Mouse (Mus musculus) frontal cortex, postnatal 25 days (tissue): ENCODE data around the gene Gm47841.

ENCODE experiments used
- DNase-seq, 2 experiments: peaks; one replicate each; pipeline ENCODE4 v3.0.0; 2022; ENCODE audit warnings: low spot score in 2 of 2

The Gm47841 gene

DNA sequence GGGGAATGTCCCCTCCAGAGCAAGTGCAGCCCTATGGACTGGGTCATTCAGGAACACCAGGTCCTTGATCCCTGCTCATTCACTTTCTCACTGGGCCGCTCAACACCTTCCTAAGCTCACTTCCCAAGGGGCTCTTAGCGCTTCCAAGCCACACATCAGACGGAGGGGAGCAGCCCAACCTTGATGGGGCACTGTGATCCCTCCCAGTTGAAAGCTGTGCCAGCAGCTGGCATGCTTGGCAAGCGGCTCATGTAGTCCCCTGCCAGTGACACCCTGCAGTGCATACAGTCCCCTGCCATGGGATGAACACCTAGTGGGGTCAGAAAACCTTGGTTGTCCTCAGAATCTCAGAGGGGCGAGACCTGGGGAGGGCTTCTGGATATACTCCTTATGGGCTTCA is 26.9 kb upstream of the Gm47841 start:
- DNase-seq: no peak

- no peak for DNase-seq
Measured at GRCm38 (mm10) chr15:101072736-101073135, 25.5 kb upstream of the Gm47841 start.

GRCm38 (mm10) chr15:101070762-101071161 is 23.6 kb upstream of the Gm47841 start:
- DNase-seq: no peak

DNA sequence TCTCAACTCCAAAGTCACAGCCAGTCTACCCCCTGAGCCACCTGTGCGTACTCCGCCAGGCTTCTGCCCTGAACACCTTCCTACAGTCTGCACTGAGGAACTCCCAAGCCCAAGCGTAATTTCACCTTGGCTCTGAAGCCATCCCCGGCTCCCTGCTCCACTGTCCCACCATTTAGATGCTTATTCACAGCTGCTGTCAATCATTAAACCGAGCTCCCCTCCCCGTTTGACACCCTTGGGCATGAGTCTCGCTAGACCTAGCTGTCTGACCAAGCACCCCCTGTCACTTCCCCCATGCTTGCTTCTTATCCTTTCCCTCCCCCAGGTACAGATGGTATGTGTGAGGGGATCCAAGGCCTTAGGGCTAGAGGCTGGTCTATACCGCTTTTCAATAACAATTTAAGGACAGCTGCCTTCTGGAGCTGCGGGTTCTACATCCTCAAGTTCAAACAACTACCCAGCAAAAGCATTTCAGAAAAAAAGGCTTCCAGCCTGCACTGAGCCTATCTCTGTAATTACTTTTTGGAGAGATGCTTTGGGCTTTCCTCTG is 22.5 kb upstream of the Gm47841 start:
- no peak for DNase-seq

- DNase-seq: no peak
Measured at GRCm38 (mm10) chr15:101068671-101069070, 21.5 kb upstream of the Gm47841 start.

DNA sequence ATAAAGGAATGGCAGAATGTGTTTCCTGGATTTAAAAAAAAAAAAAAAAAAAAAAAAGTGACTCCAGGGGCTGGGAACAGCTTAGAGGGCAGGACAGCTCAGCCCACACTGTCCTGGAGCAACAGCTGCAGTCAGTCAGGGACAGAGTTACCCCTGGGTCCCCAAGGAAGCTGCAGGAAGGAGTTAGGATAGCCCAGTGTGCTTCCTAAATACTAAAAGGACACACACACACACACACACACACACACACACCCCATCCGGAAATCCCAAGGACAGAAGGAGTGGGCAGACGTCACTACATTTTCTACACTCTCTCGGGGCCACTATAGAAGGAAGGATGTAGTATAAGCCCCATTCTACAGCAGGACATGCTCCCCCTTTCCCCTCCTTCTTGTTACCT is 20.8 kb upstream of the Gm47841 start:
- no peak for DNase-seq

DNA sequence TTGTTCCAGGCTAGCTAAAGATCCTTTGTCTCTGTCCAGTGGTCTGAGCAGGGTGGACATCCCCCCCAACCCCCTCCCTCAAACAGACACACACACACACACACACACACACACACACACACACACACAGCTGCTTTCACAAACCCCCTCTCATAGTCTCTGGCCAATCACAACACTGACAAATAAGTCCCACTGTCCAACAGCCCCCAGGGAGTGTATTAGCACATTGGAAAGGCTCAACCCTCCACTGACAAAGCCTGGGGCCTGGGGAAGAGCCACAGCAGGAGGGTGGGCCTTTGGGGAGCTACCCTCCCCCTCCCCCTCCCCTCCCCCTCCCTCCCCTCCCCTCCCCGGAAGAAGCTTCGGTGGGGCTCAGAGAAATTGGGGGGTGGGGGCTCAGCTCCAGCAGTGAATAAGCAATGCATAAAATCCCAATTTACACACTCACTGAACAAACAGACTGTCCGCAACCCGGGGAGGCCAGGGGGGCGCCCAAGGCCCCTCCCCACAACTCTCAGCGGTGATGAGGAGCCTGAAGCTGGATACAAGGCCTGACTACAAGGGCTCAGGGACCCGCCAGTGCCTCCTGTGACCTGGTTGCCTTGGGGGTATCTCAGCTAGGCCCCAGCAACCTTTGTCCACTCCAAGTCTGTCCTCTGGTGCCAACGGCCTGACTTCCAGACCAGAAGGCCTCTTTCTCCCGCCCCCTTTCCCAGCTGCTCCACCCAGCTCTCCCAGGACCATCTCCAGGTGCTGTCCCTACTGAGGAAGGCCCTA is 19.9 kb upstream of the Gm47841 start:
- DNase-seq: no peak

DNA sequence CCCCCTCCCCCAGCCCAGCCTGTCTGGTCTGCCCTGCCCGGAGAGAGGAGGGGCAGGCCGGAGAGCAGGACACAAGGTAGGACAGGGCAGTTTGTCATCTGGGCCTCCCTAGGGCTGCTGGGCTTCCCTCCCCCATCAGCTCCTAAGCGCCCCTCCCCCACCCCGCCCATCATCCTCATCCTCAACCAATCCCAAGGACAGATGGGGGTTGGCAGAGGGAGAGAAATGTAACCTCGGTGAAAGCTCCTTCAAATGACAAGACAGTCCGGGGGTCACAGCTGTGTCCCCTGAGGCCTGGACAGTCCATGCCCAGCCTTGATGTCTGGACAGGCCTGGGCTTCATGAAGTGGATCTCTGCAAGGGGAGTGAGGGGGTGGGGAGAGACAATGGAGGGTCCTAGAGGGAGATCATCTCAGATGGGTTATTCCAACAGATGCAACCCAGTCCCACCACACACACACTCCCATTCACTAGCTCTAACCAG is 19.2 kb upstream of the Gm47841 start:
- DNase-seq: no peak

- no peak for DNase-seq
Measured at GRCm38 (mm10) chr15:101065069-101065468, 17.9 kb upstream of the Gm47841 start.

DNA sequence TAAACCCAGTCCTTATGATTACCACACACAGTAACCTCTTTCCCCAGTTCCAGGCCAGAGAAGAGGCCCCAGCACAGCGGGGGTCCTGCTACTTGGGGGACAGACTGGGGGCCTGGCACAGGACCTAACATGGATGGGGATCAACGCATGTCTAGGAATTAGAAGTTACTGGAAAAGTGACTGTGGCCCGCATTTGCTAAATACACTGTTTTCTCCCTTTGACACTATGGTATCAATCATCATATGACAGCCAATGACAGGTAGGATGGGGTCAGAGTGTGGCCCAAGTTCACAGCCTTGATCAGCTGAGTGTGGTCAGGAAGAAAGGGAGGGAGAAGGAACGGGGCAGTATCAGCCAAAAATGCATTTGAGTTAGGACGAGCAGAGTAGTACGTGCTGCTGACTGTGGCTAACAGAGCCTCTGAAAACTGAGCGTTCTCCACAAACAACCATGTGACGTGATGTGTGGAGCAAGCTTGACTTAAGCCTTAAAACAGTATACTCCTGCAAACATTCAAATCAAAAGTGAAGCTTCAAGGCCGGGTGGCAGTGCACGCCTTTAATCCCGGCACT is 13.2 kb upstream of the Gm47841 start:
- no peak for DNase-seq

GRCm38 (mm10) chr15:101059570-101060279 is 12.5 kb upstream of the Gm47841 start:
- DNase-seq: no peak

DNA sequence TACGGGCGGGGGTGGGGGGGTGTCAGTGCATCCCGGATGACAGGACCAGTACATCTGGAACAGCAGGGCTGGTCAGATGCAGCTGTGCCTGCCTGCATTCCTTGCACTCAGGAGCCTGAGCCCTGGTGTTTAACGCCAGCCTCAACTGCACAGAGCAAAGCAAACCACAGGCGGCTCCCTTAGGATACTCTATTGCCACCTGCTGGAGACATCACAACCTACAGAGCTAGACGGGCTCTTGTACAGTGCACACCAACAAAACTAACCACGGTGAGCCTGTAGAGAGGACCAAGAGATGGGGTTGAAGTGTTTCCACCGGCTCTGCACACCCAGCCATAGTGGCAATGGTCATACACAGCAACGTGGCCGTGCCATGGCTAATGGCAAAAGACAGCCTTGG is 9.0 kb upstream of the Gm47841 start:
- DNase-seq: peak in 1 of 2 experiments; percentile 47

DNA sequence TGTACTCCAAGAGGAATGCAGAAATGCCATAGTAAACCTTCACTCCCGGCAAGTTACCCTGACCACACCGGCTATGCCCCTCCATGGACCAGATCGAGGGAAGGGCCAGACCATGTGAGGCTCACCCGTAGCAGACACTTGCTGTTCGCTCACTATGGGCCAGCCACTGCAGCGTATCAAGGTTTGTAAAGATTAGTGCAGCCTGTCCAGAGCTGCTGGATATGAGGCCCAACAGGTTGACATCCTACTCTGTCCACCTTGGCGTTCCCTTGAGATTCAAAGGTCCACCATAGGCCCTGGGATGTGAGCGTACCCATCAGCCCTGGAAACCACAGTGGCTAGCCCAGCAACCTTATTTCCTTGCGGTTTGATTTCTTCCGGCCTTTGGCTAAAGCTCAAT is 7.3 kb upstream of the Gm47841 start:
- no peak for DNase-seq

- DNase-seq: no peak
Measured at GRCm38 (mm10) chr15:101053832-101054459, 6.7 kb upstream of the Gm47841 start.

- DNase-seq: no peak
Measured at GRCm38 (mm10) chr15:101052560-101053501, 5.6 kb upstream of the Gm47841 start.

- DNase-seq: no peak
Measured at GRCm38 (mm10) chr15:101051869-101052268, 4.7 kb upstream of the Gm47841 start.

- no peak for DNase-seq
Measured at GRCm38 (mm10) chr15:101048338-101048896, 1.2 kb upstream of the Gm47841 start.

DNA sequence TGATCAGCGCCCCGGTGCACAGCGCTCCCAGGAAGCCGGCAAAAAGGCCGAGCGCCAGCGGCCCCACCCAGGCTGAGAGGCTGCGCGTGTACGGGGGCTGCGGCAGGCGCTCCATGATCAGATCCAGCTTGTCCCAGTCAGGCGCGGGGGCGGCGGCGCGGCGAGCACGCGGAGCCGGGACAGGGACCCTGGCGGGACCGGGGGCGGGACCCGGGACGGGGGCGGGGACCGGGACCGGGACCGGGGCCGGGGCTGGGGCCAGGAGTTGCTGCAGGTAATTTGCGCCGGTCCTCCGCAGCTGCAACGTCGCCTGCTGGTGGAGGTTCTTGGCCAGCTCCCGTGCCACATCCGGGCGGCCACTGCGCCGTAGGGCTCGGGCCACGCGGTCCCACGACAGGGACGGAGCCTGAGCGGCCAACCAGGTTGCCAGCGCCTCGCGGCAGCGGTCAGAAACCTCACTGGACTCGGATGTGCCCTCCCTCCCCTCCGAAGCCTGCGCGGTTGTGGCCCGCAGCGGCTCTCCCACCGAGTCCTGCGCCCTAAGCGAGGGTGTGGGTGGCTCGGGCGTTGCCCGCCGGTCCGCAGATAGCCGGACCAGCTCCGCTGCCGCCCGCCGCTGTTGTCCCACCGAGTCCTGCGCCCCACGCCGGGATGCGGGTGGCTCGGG is 537 bp downstream of the Gm47841 start:
- DNase-seq: peak; percentile 20 to 21

DNA sequence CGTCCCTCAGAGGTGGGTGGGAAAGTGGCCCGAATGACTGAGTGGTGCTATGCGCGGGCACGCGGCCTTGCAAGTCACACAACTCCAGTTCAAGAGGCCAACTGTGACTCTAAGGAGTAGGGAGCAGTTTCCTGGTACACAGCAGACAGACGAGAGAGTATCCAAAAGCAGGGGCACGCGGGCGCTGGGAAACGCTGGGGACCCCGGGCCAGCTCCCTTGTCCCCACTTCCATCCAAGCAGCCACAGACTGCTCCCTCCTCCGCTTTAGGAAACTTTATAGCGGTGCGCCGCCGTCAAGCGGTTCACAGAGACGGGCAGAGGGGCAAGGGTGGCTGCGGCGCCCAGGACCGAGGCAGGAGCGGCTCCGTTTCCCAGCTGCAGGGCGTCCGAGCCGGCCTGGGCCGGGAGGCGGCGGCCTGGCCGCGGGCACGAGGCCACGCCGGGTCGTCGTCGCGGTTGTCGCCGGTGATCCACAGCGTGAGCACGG is 1.1 kb downstream of the Gm47841 start:
- DNase-seq: no peak

- no peak for DNase-seq
Measured at GRCm38 (mm10) chr15:101044531-101044930, 2.7 kb downstream of the Gm47841 start.
